Mouse (Mus musculus): ENCODE results near the gene Spp2.

Spp2 gene

GRCm38 (mm10) chr1:88468335-88468734 lies 61.6 kb downstream of the Spp2 start:
- no peak for DNase-seq

GRCm38 (mm10) chr1:88469746-88470145 lies 63.0 kb downstream of the Spp2 start:
- no peak for DNase-seq

DNA sequence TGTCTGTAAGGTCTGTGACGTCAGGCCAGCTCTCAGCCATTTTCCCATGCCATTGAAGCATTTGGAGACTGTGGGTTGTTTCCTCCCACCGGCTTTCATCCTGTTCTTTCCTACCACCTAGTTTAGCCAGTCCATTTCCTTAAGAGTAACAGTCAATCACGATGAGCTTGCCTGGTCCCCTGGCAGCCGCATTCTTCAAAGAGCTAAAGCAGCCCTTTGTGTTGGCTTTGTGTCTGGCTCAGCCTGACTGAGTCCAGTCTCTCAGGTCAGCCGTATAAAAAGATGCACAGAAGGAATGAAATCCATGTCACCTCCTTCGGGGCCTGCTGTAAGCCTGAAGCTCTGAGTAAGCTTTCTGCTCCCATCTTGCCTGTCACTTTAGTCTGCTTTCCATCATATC lies 65.5 kb downstream of the Spp2 start:
- no peak for DNase-seq

- no peak for DNase-seq
Observed at GRCm38 (mm10) chr1:88473899-88474298, 67.1 kb downstream of the Spp2 start.

- no peak for DNase-seq
Observed at GRCm38 (mm10) chr1:88474598-88474997, 67.8 kb downstream of the Spp2 start.

- no peak for DNase-seq
Observed at GRCm38 (mm10) chr1:88475502-88475953, 68.8 kb downstream of the Spp2 start.

Measured in cerebellum, adult 9-10 months (tissue).